Mouse (Mus musculus): ENCODE results near the gene Padi3.

DNA sequence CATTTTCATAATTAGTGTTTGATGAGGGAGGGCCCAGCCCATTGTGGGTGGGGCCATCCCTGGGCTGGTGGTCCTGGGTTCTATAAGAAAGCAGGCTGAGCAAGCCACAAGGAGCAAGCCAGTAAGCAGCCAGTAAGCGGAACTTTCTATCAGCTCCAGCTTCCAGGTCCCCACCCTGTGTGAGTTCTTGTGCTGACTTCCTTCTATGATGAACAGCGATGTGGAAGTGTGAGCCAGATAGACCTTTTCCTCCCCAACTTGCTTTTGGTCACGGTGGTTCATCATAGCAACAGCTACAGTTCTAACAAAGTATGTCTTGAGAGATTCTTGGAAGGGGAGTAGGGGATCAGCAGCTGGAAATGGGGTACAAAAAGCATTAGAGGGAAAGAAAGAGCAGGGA is 44.5 kb downstream of the Padi3 start:
- TF ChIP-seq POLR2A (IDR thresholded peaks at IDR 0.05; ENCODE audit: low read depth, low read length) (no peak), CTCF (IDR thresholded peaks at IDR 0.05; ENCODE audit: borderline replicate concordance, insufficient read depth, low read length) (no peak)

Data from embryonic fibroblast, embryonic 13.5 days (primary cell).